Mouse (Mus musculus) thymus, postnatal 36 days (tissue): ENCODE results near the gene Slc3a1.

Source experiments
- DNase-seq, 2 experiments: peaks; one replicate each; pipeline ENCODE4 v3.0.0; 2022; ENCODE audit warnings: mixed read lengths in 2 of 2

The Slc3a1 gene

DNA sequence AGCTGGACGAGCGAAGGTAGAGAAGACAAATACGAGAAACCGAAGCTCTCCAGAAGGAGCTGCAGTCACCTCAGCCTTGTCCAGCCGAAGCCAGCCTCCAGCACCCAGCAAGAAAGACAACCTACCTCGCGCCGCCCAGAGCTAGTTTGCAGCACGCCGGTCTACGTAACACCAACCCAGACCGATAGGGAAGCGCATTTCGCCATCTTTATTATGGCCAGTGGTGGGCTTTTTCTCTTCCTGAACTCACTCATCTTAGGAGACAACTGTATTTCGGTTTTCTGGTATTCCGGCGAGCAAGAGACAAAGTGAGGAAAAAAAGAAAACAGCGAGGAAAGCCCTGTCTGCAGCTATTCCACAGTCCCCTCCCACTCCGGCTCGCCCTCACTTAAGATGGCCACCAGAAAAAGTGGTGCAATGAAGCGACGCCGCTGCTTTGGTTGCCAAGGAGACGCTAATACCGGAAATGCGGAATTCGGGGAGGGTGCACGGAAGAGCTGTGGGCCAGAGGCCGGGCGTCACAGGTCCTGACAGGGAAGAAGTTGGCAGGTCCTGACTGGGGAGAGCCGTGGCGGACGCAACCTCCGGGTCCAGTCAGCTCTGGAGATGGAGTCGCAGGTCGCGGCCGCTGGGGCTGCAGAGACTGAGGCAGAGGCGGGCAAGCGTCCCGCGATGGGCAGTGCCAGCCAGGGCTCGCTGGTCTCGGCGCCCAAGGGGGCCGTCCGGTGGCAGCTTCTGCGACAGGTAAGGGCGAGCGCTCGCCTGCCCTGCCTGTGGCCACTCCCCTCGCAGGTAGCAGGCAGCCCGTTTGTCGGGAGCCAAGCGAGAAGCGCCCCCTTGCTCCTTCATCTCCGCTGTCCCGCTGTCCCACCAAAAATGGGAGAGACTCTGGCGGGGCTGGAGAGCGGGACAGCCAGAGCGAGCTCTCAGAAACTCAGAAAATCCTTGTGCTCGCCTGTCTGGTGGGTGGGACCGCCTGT lies 62.2 kb downstream of the Slc3a1 start, which contains the start of the genes Prepl and Camkmt:
Gene Prepl (minus strand): TSS at position 122 of the 980 bp plus-strand sequence.
Gene Camkmt (plus strand): TSS at position 433 of the 980 bp plus-strand sequence.
- DNase-seq, result peak; percentile 92 to 94

DNA sequence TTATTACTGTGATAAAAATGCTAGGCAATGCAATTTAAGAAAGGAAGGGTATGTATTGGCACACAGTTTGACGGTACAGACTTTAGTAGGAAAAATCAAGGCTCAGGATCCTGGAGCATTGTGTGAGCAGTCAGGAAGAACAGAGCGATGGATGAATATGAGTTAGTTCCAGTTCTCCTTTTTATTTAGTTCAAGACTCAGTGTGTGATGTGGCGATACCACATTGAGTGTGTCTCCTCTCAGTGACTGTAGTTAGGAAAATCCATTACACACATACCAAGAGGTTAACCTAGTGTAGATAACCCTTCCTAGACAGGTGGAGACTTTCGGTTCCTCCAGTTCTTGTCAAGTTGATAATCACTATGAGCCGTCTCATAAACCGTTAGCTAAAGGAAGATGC lies 63.6 kb downstream of the Slc3a1 start:
- no peak for DNase-seq

DNA sequence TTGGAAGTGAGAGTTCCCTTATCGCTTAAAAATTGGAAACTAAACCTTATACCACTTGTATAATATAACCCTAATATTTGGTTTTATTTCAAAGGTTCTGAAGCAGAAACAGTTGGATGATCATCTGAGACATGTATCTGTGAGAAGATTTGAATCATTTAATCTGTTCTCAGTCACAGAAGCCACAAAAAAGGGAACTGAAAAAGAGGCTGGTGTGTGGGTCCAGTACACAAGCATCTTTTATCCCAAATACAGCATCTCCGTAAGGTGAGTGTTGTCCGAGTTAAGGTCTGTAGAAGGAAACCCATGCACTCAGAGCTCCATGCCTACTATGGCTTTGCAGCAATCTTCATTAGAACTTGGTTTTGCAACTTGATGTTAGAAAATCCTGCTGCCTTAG lies 68.2 kb downstream of the Slc3a1 start:
- no peak for DNase-seq

DNA sequence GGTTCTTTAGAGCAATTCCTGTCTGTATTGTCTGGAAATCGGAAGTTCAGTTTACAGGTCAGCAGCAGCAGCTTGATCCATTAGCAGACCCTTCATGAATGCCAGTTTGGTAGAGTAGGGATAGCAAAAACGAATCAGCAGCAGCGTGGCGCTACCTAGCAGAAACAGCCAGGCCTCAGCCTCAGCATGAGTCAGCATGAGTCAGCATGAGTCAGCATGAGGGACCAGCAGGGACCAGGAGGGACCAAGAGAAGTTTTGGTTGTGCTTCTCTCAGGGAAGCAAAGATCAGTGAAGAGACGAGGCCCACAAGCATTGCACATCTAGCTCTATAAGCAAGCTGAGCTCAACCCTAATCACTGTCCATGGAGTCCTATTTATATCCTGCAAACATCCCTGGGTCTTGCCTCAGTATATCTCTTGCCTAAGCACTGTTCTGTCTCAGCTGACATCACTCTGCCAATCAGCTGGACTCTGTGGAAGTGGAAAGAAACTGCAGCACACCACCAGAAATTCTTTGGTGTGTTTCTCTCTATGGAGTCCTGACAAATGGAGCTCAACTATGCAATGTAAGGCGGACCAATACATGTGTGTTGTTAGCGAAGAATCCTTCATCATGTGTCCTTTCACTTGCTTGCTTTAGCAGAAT lies 70.6 kb downstream of the Slc3a1 start:
- DNase-seq, result no peak

DNA sequence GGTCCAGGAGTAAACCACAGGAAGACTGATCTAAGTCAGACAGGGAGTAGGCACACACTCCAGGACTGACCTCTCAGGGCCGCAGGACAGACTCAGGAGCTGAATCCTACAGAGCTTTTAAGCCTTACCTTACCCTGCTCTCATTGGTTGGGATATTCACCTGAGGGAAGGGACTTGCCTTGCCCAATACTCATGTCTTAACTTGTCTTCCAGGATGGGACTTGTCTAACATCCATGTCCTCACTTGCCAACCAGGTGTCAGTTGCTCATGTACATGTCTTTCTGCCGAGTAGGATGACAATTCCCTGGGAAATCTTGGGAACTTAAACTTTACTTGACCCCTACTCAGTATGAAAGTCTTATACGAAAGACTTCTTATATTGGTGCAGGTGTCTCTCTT lies 72.1 kb downstream of the Slc3a1 start:
- no peak for DNase-seq

DNA sequence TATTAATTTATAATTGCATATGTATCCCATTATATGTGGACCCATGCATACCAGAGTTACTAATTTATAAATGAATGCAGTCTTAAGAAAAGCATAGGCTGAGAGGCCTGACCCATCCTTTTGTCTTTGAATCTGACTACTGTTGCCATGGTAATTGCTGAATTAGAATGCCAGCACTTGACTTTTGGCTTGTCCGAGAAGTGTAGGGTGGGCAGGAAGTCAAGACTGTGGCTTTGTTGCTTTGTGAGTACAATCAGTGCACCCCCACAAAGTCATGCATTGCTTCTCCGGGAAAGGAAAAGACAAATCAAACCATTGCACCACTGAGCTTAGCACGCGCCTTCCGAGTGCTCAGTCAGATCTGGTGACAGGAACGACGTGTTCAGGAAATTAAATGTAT lies 73.6 kb downstream of the Slc3a1 start:
- DNase-seq, result no peak

DNA sequence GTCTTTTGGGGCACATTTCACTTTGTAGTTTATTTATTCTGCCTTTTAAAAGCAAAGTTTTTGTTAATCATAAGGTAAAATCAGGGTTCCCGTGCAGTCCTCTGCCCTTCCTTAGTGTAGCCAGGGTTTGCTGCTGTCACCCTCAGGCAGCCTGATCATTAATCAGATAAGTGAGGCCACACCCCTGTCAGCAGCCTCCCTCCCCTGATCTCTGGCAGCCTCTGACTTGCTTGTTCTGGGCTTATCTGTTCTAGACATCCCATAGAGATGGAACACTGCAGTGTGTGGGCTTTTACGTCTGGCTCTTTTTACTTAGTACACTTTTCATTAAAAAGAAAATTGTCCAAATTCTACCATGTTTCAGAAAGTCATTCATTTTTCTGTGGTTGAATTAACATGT lies 75.1 kb downstream of the Slc3a1 start:
- DNase-seq, result no peak

DNA sequence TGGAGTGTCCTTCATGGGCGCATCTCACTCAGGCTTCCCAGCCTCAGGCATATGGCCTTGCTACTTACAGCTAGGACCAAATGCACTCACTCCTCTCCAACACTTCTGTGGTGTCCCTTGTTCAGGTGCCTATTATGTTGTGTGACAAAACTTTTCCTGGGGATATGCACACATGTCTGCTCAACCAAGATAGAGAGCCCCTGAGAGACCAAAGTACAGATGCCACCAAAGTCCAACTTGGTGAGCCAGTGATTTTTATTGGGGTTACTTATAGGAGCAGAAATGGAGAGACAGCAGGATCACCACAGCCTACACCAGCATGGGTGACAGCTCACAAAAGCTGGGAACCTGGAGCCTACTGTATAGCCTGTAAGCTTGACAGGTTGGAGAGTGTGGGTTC lies 82.5 kb downstream of the Slc3a1 start:
- DNase-seq, result no peak

DNA sequence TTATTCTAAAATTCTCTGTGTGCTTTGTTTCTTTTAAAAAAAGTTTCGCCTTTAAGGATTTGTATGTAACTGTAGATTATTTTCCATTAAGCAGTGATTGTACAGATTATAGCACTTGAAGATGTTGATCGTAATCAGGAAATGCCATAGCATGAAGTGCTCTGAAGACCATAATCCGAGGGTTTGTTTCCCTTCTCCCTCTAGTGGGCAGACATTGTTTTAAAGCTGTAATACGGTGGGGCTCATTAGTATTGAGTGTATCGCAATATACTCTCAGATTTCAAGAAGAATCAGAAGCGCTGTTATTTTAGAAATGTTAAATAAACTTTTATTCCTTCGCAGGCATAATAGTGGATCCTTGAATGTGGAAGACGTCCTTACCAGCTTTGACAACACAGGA lies 85.3 kb downstream of the Slc3a1 start:
- no peak for DNase-seq
